Mouse (Mus musculus) intestine, postnatal 0 days (tissue): ENCODE measurements at regions not wholly inside any gene's neighbourhood (a gene's known extent, or its start where the extent isn't known, plus 50 kb on each side); places are given as distances from the start of the nearest gene placed in this dataset.

Experiments
- ATAC-seq: fragments of 200-750 bp; cut with Nextera tagmentation; 2 replicates; pipeline ENCODE4 v1.8.0; 2017; ENCODE audit warnings: mild to moderate bottlenecking, moderate TSS enrichment, moderate library complexity
- H3K27ac ChIP-seq: fragments of 300-500 bp; sonication (generic); 2 replicates; pipeline ENCODE4 v1.5.1; 2014; ENCODE audit warnings: mild to moderate bottlenecking, low read depth, low read length, moderate library complexity
- H3K27me3 ChIP-seq: fragments of 300-500 bp; sonication (generic); replicated peaks from 2 replicates; pipeline ENCODE4 v1.6.1; 2014; ENCODE audit warnings: low read length, mixed read lengths; ENCODE audit not compliant: control insufficient read depth, insufficient read depth
- H3K36me3 ChIP-seq: fragments of 300-500 bp; sonication (generic); 2 replicates; pipeline ENCODE4 v1.6.1; 2014; ENCODE audit warnings: mild to moderate bottlenecking, moderate library complexity; ENCODE audit not compliant: control insufficient read depth, insufficient read depth
- H3K4me1 ChIP-seq: fragments of 300-500 bp; sonication (generic); replicated peaks from 2 replicates; pipeline ENCODE4 v1.6.1; 2014; ENCODE audit warnings: antibody characterized with exemption, low read length, mixed read lengths; ENCODE audit not compliant: control insufficient read depth, insufficient read depth
- H3K4me2 ChIP-seq: fragments of 300-500 bp; sonication (generic); replicated peaks from 2 replicates; pipeline ENCODE4 v1.6.1; 2014; ENCODE audit warnings: low read depth, mild to moderate bottlenecking, moderate library complexity
- H3K4me3 ChIP-seq: fragments of 300-500 bp; sonication (generic); 2 replicates; pipeline ENCODE4 v1.5.1; 2014; ENCODE audit warnings: low read depth, low read length
- H3K9ac ChIP-seq: fragments of 300-500 bp; sonication (generic); 2 replicates; pipeline ENCODE4 v1.6.1; 2014; ENCODE audit warnings: mild to moderate bottlenecking, low read depth, low read length
- H3K9me3 ChIP-seq: fragments of 300-500 bp; sonication (generic); 2 replicates; pipeline ENCODE4 v1.6.1; 2016; ENCODE audit warnings: mixed run types; ENCODE audit not compliant: control insufficient read depth
- CTCF ChIP-seq: sonication (generic); IDR thresholded peaks from 2 replicates; pipeline ENCODE4 v1.5.1; 2016; ENCODE audit warnings: low read depth, mild to moderate bottlenecking, control low read depth, antibody characterized with exemption, moderate library complexity
- WGBS: fragments of 180-500 bp; shearing (Covaris S2); extraction: QIAGEN DNeasy Blood & Tissue Kit; methylation state at CpG from one replicate; pipeline ENCODE4 v1.1.7; 2014; 5-methylcytosine and 5-hydroxymethylcytosine counted together

DNA sequence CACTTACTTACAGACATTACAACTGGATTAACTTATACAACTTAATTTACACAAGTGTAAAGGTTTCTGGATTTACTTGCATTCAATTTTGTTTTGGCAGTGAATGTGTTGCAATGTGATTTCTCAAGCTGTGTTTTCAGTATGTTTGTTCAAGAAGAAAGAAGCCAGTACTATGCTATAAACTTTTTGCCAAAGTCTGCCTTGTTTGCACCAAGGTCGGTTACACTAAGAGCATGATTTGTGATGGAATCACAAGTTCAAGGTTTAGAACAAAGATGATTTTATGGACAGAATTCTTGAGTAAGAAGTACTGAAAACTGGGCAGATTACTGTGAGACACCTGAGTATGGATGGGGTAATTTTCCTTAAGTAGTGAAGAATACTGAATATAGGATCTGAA, 153.8 kb upstream of the Gm11232 start:
- H3K4me3 ChIP-seq, result no peak overlapping the region
- 55% methylated on average over 1 of the region's 1 CpGs for WGBS
- no peak overlapping the region for H3K27ac ChIP-seq
- ATAC-seq, result no peak
- H3K36me3 ChIP-seq, result no peaks in the 10 kb centered on the region
- TF ChIP-seq CTCF, result no peak
- no peaks in the 10 kb centered on the region for H3K9me3 ChIP-seq
- no peak overlapping the region for H3K4me2 ChIP-seq
- H3K27me3 ChIP-seq, result no peaks in the 10 kb centered on the region
- H3K9ac ChIP-seq, result no peak overlapping the region
- H3K4me1 ChIP-seq, result no peaks in the 10 kb centered on the region

DNA sequence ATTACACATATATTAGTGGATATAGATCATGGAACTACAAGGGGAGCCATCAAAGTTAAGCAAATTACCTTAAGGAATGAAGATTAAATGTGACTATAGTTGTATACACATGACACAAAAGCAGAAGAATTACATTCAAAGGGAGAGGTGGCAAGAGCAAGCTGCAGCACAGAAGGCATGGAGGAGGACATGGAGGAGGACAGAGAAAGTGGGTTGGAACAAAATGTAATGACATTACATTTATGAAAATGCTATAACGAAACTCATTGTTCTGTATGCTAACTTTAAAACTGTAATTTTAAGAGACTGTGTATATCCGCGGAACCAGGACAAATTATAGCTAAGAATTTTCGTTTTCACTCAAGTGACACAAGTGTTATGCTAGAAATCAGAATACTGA, 117.9 kb upstream of the Gm11232 start:
- Histone ChIP-seq H3K9ac (no peak overlapping the region), H3K27me3 (no peaks in the 10 kb centered on the region), H3K36me3 (no peaks in the 10 kb centered on the region), H3K4me2 (no peak overlapping the region), H3K4me3 (no peak overlapping the region), H3K4me1 (no peaks in the 10 kb centered on the region), H3K27ac (no peak overlapping the region), H3K9me3 (no peaks in the 10 kb centered on the region)
- no peak for ATAC-seq
- no peak for TF ChIP-seq CTCF
- WGBS, result 92% methylated on average over 4 of the region's 4 CpGs

DNA sequence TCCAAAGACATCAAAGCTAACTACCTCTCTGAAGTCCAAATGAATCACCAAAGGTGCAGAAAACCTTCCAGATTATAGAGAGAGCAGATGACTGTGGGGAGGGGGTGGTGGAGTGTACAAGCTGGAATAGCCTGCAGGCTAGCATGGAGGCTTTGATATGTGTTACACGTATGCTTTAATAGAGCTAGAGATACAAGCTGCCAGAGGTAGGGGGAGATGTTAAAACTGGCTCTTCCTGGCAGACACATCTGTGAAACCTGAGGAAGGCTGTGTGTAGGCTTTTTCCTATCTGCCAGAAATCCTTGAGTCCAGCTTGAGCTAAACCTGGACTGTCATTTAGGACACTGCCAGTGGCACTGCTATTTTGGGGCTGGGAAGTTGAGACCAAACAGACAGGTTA, 109.2 kb upstream of the Gm11232 start:
- H3K36me3 ChIP-seq, result no peaks in the 10 kb centered on the region
- ATAC-seq, result no peak
- no peak overlapping the region for H3K4me3 ChIP-seq
- no peak overlapping the region for H3K9ac ChIP-seq
- no peak for TF ChIP-seq CTCF
- WGBS, result 79% methylated on average over 1 of the region's 1 CpGs
- no peak overlapping the region for H3K4me2 ChIP-seq
- H3K27ac ChIP-seq, result no peak overlapping the region
- no peaks in the 10 kb centered on the region for H3K9me3 ChIP-seq
- no peaks in the 10 kb centered on the region for H3K27me3 ChIP-seq
- no peaks in the 10 kb centered on the region for H3K4me1 ChIP-seq

DNA sequence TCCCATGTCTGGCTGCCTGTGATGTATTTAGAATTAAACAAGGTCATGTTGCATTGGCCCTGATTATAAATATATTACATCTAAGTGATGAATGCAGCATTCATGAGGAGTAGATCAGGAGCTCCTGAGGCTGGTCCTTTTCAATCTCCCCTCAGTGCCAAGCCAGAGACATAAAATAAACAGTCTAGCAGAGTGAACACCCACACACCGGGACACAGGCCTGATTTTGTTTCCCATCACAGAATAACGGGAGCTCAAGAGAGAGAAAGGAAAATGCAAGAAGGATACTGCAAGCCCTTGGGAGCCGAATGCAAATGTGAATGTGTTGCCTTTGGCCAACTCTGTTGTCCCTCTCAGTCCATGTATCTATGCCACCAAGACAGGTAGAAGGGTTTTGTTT, 84.1 kb upstream of the Gm11232 start:
- no peak overlapping the region for H3K9ac ChIP-seq
- H3K9me3 ChIP-seq, result no peaks in the 10 kb centered on the region
- no peak for TF ChIP-seq CTCF
- ATAC-seq, result no peak
- no peaks in the 10 kb centered on the region for H3K4me1 ChIP-seq
- H3K27ac ChIP-seq, result no peak overlapping the region
- no peak overlapping the region for H3K4me2 ChIP-seq
- H3K36me3 ChIP-seq, result no peaks in the 10 kb centered on the region
- 60% methylated on average over 3 of the region's 3 CpGs for WGBS
- no peaks in the 10 kb centered on the region for H3K27me3 ChIP-seq
- no peak overlapping the region for H3K4me3 ChIP-seq

DNA sequence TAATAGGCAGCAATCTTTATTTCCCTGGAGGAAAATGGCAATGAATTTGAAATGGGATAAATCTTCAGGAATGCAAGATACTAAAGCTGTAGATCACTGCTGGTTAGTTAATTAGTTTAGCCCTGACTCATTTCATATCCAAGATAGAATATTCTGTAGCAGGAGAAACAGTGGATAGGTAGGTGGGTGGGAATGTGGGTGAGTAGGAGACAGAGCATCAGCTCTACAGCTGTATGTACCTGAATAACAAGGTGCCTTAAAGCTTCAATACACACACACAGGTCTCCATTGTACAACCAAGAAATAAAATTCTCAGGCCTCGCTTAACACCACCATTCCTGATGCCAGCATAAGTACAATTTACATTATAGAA, 83.0 kb upstream of the Gm11232 start:
- H3K9me3 ChIP-seq, result no peaks in the 10 kb centered on the region
- H3K4me1 ChIP-seq, result no peaks in the 10 kb centered on the region
- H3K4me2 ChIP-seq, result no peak overlapping the region
- no peak overlapping the region for H3K27ac ChIP-seq
- no peak overlapping the region for H3K4me3 ChIP-seq
- no peak overlapping the region for H3K9ac ChIP-seq
- ATAC-seq, result no peak
- no peaks in the 10 kb centered on the region for H3K36me3 ChIP-seq
- no peak for TF ChIP-seq CTCF
- H3K27me3 ChIP-seq, result no peaks in the 10 kb centered on the region
- WGBS, result 82% methylated on average over 1 of the region's 1 CpGs

DNA sequence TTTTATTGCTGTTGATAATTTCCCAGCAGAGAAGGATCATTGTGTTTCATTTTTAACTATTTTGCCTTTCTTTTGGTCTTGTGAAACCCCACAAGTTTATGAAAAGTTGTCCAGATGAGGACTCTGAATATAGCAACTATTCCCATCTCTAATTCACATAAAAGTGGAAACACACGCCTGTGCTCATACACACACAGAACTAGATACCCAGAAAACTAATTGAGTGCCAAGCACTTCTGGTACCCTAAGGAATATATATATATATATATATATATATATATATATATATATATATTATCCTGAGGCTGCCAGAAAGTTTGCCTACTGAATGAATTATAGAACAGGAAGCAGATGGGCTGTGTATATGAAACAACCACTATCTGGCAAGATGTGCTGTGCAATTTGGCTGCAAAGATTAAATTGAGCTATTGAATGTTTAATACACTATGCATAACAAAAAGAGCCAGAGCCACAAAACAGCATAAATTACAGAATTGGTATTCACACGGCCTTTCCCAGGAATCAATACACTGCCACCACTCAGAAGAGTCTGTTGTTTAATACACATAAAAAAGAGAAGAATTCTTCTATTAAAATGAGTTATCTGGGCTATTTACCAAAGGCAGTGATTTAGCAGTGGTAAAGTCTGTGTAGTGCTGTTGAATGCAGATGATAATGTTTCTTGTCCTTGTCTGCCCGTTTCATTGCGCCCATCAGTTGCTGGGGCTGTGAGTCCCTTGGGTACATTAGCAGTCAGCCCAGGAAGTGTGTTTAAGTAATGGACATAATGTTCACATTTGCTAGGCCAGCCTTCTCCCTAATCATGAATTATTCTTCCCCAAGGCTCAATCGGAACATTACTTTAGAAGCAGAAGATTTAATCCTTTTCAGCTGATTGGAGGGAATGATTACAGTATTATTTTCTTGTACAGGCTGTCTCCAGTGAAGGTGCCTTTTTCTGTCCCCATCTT, 82.3 kb upstream of the Gm11232 start:
- H3K27me3 ChIP-seq, result no peaks in the 10 kb centered on the region
- H3K9ac ChIP-seq, result no peak overlapping the region
- H3K9me3 ChIP-seq, result no peaks in the 10 kb centered on the region
- no peak overlapping the region for H3K4me3 ChIP-seq
- 56% methylated on average over 5 of the region's 5 CpGs for WGBS
- H3K4me1 ChIP-seq, result no peaks in the 10 kb centered on the region
- no peak for ATAC-seq
- no peaks in the 10 kb centered on the region for H3K36me3 ChIP-seq
- H3K27ac ChIP-seq, result no peak overlapping the region
- no peak for TF ChIP-seq CTCF
- no peak overlapping the region for H3K4me2 ChIP-seq
